Mouse (Mus musculus): ENCODE results near the gene Naga. TPM values are rescaled to one million over a fixed set of nuclear protein-coding genes. Genes with fewer than 3 reads are reported as not detected.

The Naga gene
- total RNA-seq, 2 experiments from 2014 or later, result 40.0 to 41.1 TPM

DNA sequence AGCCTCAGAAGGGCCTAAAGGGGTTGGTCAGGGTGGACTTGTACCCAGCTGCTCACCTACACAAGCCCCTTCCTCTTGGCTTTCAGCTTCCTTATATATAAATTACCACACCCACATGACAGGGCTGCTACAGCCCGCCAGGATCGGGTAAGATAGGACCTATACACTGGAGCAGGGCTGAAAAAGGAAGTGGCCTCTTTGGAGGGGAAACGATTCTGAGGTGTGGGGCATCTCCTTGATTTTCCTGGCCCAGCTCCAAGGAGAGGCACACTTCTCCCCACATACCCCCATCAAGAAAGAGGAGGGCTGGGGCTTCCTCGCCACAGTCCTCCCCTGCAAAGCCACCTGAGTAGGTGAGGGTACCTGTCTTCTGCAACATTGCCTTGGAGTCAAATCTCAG is 850 bp downstream of the Naga start:
- no peak for DNase-seq

DNA sequence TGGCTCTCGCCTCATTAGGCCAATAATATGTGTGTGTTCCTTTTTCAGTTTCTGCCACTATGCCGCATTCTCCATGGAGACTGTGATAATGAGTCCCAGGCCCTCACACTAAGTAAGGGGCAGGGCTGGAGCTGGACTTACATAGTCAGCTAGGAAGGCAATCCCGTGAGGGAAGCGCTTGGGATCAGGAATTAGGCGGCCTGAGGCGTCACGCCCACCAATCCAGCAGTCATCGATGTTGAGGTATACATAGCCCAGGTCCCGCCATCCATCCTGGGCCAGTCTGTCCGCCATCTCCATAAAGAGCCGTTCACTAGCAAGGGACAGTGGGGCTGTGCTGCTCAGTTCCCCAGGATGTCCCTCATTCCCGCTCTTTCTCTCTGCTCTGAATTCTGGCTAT is 2.1 kb downstream of the Naga start:
- no peak for DNase-seq

GRCm38 (mm10) chr15:82335194-82335593 is 3.5 kb downstream of the Naga start:
- no peak for DNase-seq

DNA sequence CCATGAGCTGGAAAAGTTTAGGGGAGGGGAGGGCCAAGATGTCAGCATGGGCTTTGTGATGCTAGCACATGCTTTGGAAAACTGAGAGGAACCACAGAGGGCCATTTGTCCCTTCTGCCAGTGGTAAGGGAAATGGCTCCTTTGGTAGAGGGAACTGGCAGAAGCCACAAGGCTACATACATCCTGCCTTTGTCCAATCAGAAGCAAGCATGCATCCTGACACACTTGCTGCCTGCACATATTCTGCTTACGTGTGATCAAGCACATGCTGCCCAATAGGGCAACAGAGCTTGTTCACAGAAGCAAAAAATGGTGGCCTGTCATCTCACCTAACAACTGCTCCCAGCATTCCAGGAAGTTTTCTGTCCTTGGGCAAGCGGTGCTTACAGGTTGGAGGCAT is 13.3 kb downstream of the Naga start:
- no peak for DNase-seq

DNA sequence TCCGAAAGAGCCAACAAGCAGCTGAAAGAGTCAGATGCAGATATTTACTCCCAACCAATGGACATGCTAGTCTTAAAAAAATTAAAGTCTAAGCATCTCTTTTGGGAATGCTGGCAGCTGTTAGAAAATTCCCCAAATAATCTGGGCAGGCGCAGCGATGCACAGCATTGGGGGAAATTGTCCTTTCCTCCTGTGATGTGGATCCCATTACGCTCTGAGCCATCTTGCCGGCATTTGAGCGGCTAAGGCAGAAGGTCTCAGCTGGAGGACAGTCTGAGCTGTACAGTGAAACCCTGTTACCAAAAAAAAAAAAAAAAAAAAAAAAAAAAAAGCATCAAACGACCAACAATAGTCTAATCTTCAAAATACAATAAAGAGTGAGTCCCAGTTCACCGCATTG is 16.5 kb downstream of the Naga start:
- DNase-seq, result no peak

GRCm38 (mm10) chr15:82319613-82320012 is 19.1 kb downstream of the Naga start:
- no peak for DNase-seq

DNA sequence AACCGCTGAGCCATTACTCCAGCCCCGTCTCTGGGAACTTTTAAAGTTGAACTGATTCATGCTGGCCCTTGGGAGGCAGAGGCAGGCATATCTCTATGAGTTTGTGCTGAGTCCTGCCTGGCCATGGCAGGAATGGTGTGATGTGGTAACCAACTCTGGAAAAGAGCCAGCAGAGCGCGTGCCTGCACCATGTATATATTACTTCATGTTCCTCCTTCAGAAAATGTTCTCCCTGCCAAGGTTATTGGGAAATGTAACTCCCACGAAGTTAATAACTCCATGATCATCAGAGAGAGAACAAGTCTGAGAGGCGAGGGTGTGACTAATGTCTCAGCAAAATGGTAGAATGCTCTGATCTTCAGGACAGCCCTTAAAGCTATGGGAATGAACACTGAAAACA is 20.9 kb downstream of the Naga start:
- no peak for DNase-seq

GRCm38 (mm10) chr15:82308416-82308815 is 30.3 kb downstream of the Naga start:
- no peak for DNase-seq

DNA sequence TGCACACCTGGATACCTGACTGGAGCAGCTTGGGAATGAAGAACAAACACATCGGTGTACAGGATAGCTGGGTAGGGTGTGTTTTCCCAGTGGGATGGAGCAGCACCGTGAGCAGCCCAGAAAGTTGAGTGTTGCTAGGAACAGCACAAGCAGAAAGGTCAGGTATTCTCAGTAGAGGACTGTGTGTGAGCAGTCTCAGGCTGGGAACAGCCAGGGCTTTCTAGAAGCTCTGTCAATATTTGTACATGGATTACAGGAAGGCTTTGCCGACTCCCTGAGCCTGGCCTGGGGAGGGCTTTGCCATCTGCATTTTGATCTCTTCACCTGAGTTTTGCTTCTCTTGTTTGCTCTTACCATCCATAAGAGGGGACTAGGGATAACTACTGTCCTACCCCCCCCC is 31.6 kb downstream of the Naga start:
- DNase-seq, result no peak

- DNase-seq, result peak; percentile 13
These were observed 39.8 kb downstream of the Naga start, which contains the start of gene Wbp2nl for GRCm38 (mm10) chr15:82298764-82299561. Gene Wbp2nl, plus strand, starts transcription at chr15:82298954.

DNA sequence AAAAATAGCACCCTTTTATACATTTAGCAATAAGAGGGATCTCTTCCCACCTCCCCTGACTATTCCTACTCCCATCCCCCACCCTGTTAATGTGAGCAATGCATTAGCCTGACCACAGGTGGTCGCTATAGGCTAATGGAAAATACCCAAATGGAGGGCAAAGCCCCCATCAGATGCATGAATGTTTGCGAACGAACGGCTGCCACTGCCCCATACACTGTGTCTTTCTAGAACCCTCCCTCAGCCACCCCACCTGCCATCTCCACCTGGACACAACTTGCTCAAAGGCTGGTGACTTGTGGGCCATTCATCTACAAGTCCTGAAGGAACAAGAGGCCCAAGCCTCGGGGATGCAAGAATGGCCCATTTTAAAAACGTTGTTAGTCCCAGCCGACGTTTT is 44.7 kb downstream of the Naga start:
- peak; percentile 37 for DNase-seq

GRCm38 (mm10) chr15:82293271-82293711 is 45.4 kb downstream of the Naga start:
- DNase-seq, result no peak

DNA sequence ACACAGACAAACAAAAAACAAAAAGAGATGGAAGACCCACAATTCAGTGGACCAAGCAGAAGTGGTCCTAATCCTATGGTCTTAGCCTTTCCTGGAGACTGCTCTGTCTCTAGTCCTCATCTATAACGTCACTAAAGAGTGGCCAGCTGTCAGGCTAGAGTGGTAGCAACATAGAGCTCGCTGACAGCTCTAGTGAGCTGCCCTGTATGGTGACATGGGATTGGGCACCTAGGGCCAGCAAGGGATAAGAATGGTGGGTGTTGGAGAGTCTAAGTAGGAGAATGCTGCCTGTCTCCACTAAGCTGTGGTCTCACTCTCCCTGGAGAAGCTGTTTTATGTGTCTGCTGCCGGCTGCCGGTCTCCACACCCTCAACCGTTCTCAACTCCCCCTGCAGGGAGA is 45.9 kb downstream of the Naga start:
- no peak for DNase-seq

DNA sequence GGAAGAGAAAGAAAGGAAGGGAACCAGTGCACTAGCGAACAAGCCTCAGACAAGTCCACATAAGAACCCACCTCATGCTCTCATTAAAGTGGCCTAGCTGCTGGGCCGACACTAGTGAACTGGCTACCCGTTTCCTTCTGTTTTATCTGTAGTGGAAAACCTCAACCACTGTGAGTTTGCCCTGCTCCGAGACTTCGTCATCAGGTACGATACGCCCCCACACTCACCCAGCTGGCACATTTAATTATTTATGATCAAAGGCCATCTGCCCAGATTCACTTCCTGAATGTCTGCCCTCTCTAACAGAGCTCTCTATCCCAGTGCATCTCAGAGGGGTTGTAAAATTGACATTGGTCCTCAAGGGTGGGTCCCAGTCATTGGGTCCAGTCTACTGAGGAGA is 48.5 kb downstream of the Naga start:
- DNase-seq, result no peak

DNA sequence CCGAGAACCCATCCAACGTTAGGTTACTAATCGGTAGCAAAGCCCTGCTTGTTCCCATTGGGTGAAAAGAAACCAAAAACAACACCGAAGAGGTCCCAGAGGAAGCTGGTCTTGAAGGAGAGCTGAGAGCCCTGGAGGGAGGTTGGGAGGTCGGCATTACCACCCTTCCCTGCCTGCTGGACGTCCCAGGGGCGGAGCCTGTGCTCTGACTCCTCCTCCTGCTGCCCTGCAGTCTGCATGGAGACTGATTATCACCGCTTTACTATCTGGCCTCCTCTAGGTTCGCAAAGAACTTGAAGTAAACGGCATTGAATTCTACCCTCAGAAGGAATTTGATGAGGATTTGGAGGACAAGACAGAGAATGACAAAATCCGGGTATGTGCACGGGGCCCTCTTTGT is 52.6 kb downstream of the Naga start:
- no peak for DNase-seq

DNA sequence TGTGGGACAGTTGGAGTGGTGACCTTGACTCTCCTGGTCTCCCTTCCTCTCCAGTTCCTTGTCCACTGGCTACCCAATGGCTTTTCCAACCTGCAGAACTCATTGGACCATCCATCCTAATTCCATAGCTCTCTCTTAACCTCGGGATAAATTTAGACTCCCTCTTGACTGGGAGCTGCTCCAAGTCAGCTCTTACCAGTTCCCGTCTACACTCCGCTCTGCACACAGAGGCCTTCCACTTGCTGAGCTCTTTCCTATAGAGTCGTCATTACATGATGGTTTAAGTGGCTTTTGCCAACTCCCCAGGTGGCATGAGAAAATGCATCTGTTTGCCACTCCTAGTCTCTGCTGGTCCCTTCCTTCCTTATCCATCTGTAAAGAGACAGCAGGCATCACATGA is 58.1 kb downstream of the Naga start:
- no peak for DNase-seq

Other genes starting within 250 kb of the Naga start
- gene Ccdc134, start 211.0 kb downstream of the Naga start, total RNA-seq (2021), result 1 to 10 TPM; 6.1 to 8.3 TPM
- 10 to 100 TPM; 79.0 to 84.5 TPM for gene Srebf2, start 191.7 kb downstream of the Naga start, total RNA-seq (2021)
- under 1 TPM; 0.52 to 0.95 TPM for gene Shisa8, start 126.1 kb downstream of the Naga start, total RNA-seq (2021)
- gene Tnfrsf13c, start 114.6 kb downstream of the Naga start, total RNA-seq (2021), result under 1 TPM; 0.36 to 0.41 TPM
- 10 to 100 TPM; 23.8 to 24.7 TPM for gene Cenpm, start 94.2 kb downstream of the Naga start, total RNA-seq (2021)
- gene 1500009C09Rik, start 86.5 kb downstream of the Naga start, total RNA-seq (2021), result not detected
- 1 to 10 TPM; 1.3 to 1.9 TPM for gene Sept3, start 64.0 kb downstream of the Naga start, total RNA-seq (2021)
- under 1 TPM; 0.43 TPM for gene Wbp2nl, start 40.0 kb downstream of the Naga start, total RNA-seq (2021)
- gene Pheta2, start within 50 bp of the Naga start, total RNA-seq (2021), result 1 to 10 TPM; 3.7 to 4.8 TPM
- gene Smdt1, start within 50 bp of the Naga start, total RNA-seq (2021), result 100 to 1,000 TPM; 176 to 206 TPM
- 100 to 1,000 TPM; 438 to 494 TPM for gene Ndufa6, start 15.4 kb upstream of the Naga start, total RNA-seq (2021)
- 10 to 100 TPM; 15.0 to 17.1 TPM for gene Cyp2d22, start 41.3 kb upstream of the Naga start, total RNA-seq (2021)
- under 1 TPM in 1 of 2 experiments, not detected in 1; 0.16 TPM for gene Cyp2d11, start 55.1 kb upstream of the Naga start, total RNA-seq (2021)
- not detected for gene Cyp2d10, start 68.3 kb upstream of the Naga start, total RNA-seq (2021)
- gene Cyp2d9, start 94.5 kb upstream of the Naga start, total RNA-seq (2021), result under 1 TPM in 1 of 2 experiments, not detected in 1; 0.26 TPM
- not detected for gene Cyp2d12, start 216.1 kb upstream of the Naga start, total RNA-seq (2021)